Mouse (Mus musculus) MEL (cell line): ENCODE measurements around the gene Cdk5rap1. TPM values are rescaled to one million over a fixed set of nuclear protein-coding genes. Genes with fewer than 3 reads are reported as not detected.

Experiments
- DNase-seq: peaks from one replicate; pipeline ENCODE4 v3.0.0; 2011; ENCODE audit warnings: low read depth, low spot score
- H3K27ac ChIP-seq: 2 replicates; pipeline ENCODE4 v1.5.1; 2012; ENCODE audit warnings: low read depth, mild to moderate bottlenecking, control low read depth, low read length, moderate library complexity; ENCODE audit not compliant: control insufficient read depth
- H3K27me3 ChIP-seq, 2 experiments: fragments of 150-350 bp in 1 of 2; sonication (generic) in 1 of 2; 2 replicates each; pipeline ENCODE4 v1.6.1; 2012; ENCODE audit warnings: low read length in 2 of 2, mild to moderate bottlenecking in 2 of 2, improper control_type of control experiment in 1 of 2, moderate library complexity in 1 of 2; ENCODE audit not compliant: insufficient read depth in 2 of 2, control insufficient read depth in 1 of 2
- H3K36me3 ChIP-seq, 2 experiments: 2 replicates each; pipeline ENCODE4 v1.6.1; 2012 to 2014; ENCODE audit warnings: low read length in 2 of 2, improper control_type of control experiment in 1 of 2, inconsistent platforms in 1 of 2, mild to moderate bottlenecking in 1 of 2; ENCODE audit not compliant: insufficient read depth in 2 of 2, control insufficient read depth in 1 of 2
- H3K4me1 ChIP-seq, 2 experiments: fragments of 150-350 bp in 1 of 2; sonication (generic) in 1 of 2; 2 replicates each; pipeline ENCODE4 v1.6.1; 2012; ENCODE audit warnings: low read length in 2 of 2, improper control_type of control experiment in 1 of 2, mild to moderate bottlenecking in 1 of 2; ENCODE audit not compliant: insufficient read depth in 2 of 2, control insufficient read depth in 1 of 2
- H3K4me3 ChIP-seq, 2 experiments: fragments of 150-350 bp in 1 of 2; sonication (generic) in 1 of 2; 2 replicates each; pipeline ENCODE4 v1.5.1; 2012; ENCODE audit warnings: low read depth in 2 of 2, low read length in 2 of 2, mild to moderate bottlenecking in 2 of 2, moderate library complexity in 2 of 2, control low read depth in 1 of 2, improper control_type of control experiment in 1 of 2; ENCODE audit not compliant: control insufficient read depth in 1 of 2, insufficient read depth in 1 of 2
- H3K79me2 ChIP-seq: 2 replicates; pipeline ENCODE4 v1.6.1; 2012; ENCODE audit warnings: mild to moderate bottlenecking, low read length, moderate library complexity; ENCODE audit not compliant: control insufficient read depth, poor library complexity, insufficient read depth
- H3K9ac ChIP-seq: 2 replicates; pipeline ENCODE4 v1.6.1; 2012; ENCODE audit warnings: low read depth, mild to moderate bottlenecking, control low read depth, low read length, moderate library complexity; ENCODE audit not compliant: control insufficient read depth, poor library complexity, severe bottlenecking
- H3K9me3 ChIP-seq: fragments of 150-350 bp; sonication (generic); replicated peaks from 2 replicates; pipeline ENCODE4 v1.6.1; 2012; ENCODE audit warnings: mild to moderate bottlenecking, low read length, improper control_type of control experiment, moderate library complexity; ENCODE audit not compliant: insufficient read depth
- E2F4 ChIP-seq: IDR thresholded peaks from 2 replicates; pipeline ENCODE4 v1.6.1; 2011; ENCODE audit warnings: low read depth, low read length, improper control_type of control experiment, borderline replicate concordance
- ELF1 ChIP-seq: IDR thresholded peaks from 2 replicates; pipeline ENCODE4 v1.6.1; 2014; ENCODE audit warnings: low read depth, mild to moderate bottlenecking, inconsistent platforms, low read length, improper control_type of control experiment, moderate library complexity
- EP300 ChIP-seq, 2 experiments: IDR thresholded peaks; 2 replicates each; pipeline ENCODE4 v1.6.1; 2011; ENCODE audit warnings: improper control_type of control experiment in 2 of 2, low read length in 2 of 2, low read depth in 1 of 2, mild to moderate bottlenecking in 1 of 2
- ETS1 ChIP-seq: IDR thresholded peaks from 2 replicates; pipeline ENCODE4 v1.6.1; 2012; ENCODE audit warnings: low read depth, mild to moderate bottlenecking, inconsistent platforms, low read length, improper control_type of control experiment, moderate library complexity
- GABPA ChIP-seq: IDR thresholded peaks from 2 replicates; pipeline ENCODE4 v1.6.1; 2012; ENCODE audit warnings: low read depth, mild to moderate bottlenecking, inconsistent platforms, low read length, improper control_type of control experiment, moderate library complexity
- GATA1 ChIP-seq: IDR thresholded peaks from 2 replicates; pipeline ENCODE4 v1.6.1; 2011; ENCODE audit warnings: low read depth, low read length, improper control_type of control experiment
- HCFC1 ChIP-seq: IDR thresholded peaks from 2 replicates; pipeline ENCODE4 v1.6.1; 2012; ENCODE audit warnings: low read depth, mild to moderate bottlenecking, inconsistent platforms, low read length, improper control_type of control experiment, moderate library complexity
- JUND ChIP-seq: IDR thresholded peaks from 2 replicates; pipeline ENCODE4 v1.6.1; 2011; ENCODE audit warnings: low read depth, mild to moderate bottlenecking, improper control_type of control experiment, low read length
- KAT2A ChIP-seq: conservative IDR thresholded peaks from 2 replicates; pipeline ENCODE4 v1.6.1; 2012; ENCODE audit warnings: low read depth, low read length, improper control_type of control experiment, inconsistent platforms
- MAFK ChIP-seq: IDR thresholded peaks from 2 replicates; pipeline ENCODE4 v1.6.1; 2011; ENCODE audit warnings: low read depth, mild to moderate bottlenecking, low read length, improper control_type of control experiment, borderline replicate concordance
- MAX ChIP-seq: IDR thresholded peaks from 2 replicates; pipeline ENCODE4 v1.6.1; 2011; ENCODE audit warnings: low read length, improper control_type of control experiment
- MAZ ChIP-seq: IDR thresholded peaks from 2 replicates; pipeline ENCODE4 v1.6.1; 2012; ENCODE audit warnings: low read depth, mild to moderate bottlenecking, inconsistent platforms, low read length, improper control_type of control experiment
- MYC ChIP-seq: IDR thresholded peaks from 2 replicates; pipeline ENCODE4 v1.6.1; 2011; ENCODE audit warnings: low read depth, mild to moderate bottlenecking, low read length, improper control_type of control experiment, moderate library complexity
- NRF1 ChIP-seq: IDR thresholded peaks from 2 replicates; pipeline ENCODE4 v1.6.1; 2014; ENCODE audit warnings: low read depth, mild to moderate bottlenecking, inconsistent platforms, low read length, improper control_type of control experiment, moderate library complexity; ENCODE audit not compliant: poor library complexity, insufficient read depth, severe bottlenecking
- POLR2A ChIP-seq, 2 experiments: IDR thresholded peaks; 2 replicates each; pipeline ENCODE4 v1.6.1; 2011 to 2012; ENCODE audit warnings: low read length in 2 of 2, mild to moderate bottlenecking in 2 of 2, control low read depth in 1 of 2, improper control_type of control experiment in 1 of 2, low read depth in 1 of 2, moderate library complexity in 1 of 2; ENCODE audit not compliant: control insufficient read depth in 1 of 2, insufficient read depth in 1 of 2, poor library complexity in 1 of 2
- RCOR1 ChIP-seq: IDR thresholded peaks from 2 replicates; pipeline ENCODE4 v1.6.1; 2012; ENCODE audit warnings: low read depth, mild to moderate bottlenecking, inconsistent platforms, low read length, improper control_type of control experiment
- SIN3A ChIP-seq: IDR thresholded peaks from 2 replicates; pipeline ENCODE4 v1.6.1; 2012; ENCODE audit warnings: low read length, improper control_type of control experiment, inconsistent platforms
- TAL1 ChIP-seq: IDR thresholded peaks from 2 replicates; pipeline ENCODE4 v1.6.1; 2012; ENCODE audit warnings: mild to moderate bottlenecking, inconsistent platforms, low read length, moderate library complexity, mixed read lengths
- TBP ChIP-seq: IDR thresholded peaks from 2 replicates; pipeline ENCODE4 v1.8.0; 2011; ENCODE audit warnings: low read depth, low read length, improper control_type of control experiment
- TCF12 ChIP-seq: IDR thresholded peaks from 2 replicates; pipeline ENCODE4 v1.6.1; 2014; ENCODE audit warnings: low read depth, mild to moderate bottlenecking, inconsistent platforms, low read length, improper control_type of control experiment, moderate library complexity
- UBTF ChIP-seq: IDR thresholded peaks from 2 replicates; pipeline ENCODE4 v1.6.1; 2012; ENCODE audit warnings: low read depth, mild to moderate bottlenecking, inconsistent platforms, low read length, improper control_type of control experiment, moderate library complexity, borderline replicate concordance; ENCODE audit not compliant: insufficient read depth
- USF2 ChIP-seq, 2 experiments: IDR thresholded peaks; 2 replicates each; pipeline ENCODE4 v1.6.1; 2011 to 2012; ENCODE audit warnings: improper control_type of control experiment in 2 of 2, low read length in 2 of 2, borderline replicate concordance in 1 of 2, inconsistent platforms in 1 of 2, low read depth in 1 of 2, mild to moderate bottlenecking in 1 of 2; ENCODE audit not compliant: insufficient read depth in 1 of 2
- ZMIZ1 ChIP-seq: IDR thresholded peaks from 2 replicates; pipeline ENCODE4 v1.6.1; 2012; ENCODE audit warnings: low read depth, mild to moderate bottlenecking, inconsistent platforms, low read length, improper control_type of control experiment, moderate library complexity
- polyA plus RNA-seq, 2 experiments: library from polyadenylated mRNA; stranded (reverse) in 1 of 2; unstranded in 1 of 2; fragments of >175 nt in 1 of 2; fragments of >200 nt in 1 of 2; gene quantifications; 2 replicates each; pipeline versions ENCODE4 v1.2.1 to v1.2.4; 2012; ENCODE audit warnings: low replicate concordance in 2 of 2, low read depth in 1 of 2; ENCODE audit not compliant: insufficient read length in 2 of 2, insufficient read depth in 1 of 2, missing spikeins in 1 of 2
- total RNA-seq: library from RNA; depleted of rRNA; stranded (reverse); fragments of 300-350 nt; gene quantifications from 2 replicates; pipeline ENCODE4 v1.2.3, GENCODE M21; 2012

The Cdk5rap1 gene
- total and polyA plus RNA-seq, 3 experiments: 13.1 to 14.1 TPM; not detected in 1

DNA sequence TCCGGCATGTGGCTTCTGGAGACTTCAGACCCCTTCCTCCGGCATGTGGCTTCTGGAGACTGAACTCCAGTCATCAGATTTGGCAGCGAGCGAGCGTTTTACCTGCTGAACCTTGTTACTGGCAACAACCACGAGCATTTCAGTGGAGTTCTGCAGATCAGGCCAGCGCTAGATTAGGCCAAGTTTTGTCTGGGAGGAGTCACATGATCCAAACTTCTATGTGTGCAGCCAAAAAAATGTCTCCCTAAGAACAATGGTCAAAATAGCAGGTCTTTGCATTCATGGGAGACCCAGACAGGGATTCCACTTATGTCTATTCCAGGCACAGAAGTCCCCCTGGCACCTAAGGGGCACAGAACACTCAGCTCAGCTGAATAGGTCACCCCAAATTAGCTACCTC lies 25.5 kb upstream of the Cdk5rap1 start:
- H3K27me3 ChIP-seq: no peaks in the 10 kb centered on the region
- H3K9ac ChIP-seq: no peak overlapping the region
- no peaks in the 10 kb centered on the region for H3K9me3 ChIP-seq
- peaks cover 0 to 8% of the 10 kb centered on the region in 2 experiments; a peak in 2 of 4 replicates for H3K36me3 ChIP-seq
- H3K4me1 ChIP-seq: peaks cover 0 to 8% of the 10 kb centered on the region in 2 experiments; a peak in 2 of 4 replicates
- no peaks in the 10 kb centered on the region for H3K79me2 ChIP-seq
- H3K27ac ChIP-seq: no peak overlapping the region
- TF ChIP-seq POLR2A (IDR thresholded peaks at IDR 0.05; ENCODE audit: control insufficient read depth in 1 of 2, insufficient read depth in 1 of 2, low read depth in 1 of 2, low read length in 2 of 2, poor library complexity in 1 of 2) (no peak), RCOR1 (no peak), MAZ (no peak), ETS1 (no peak), UBTF (no peak), SIN3A (no peak), GATA1 (no peak), NRF1 (no peak), EP300 (IDR thresholded peaks at IDR 0.05; ENCODE audit: low read depth in 1 of 2, low read length in 2 of 2) (no peak)
- no peak overlapping the region for H3K4me3 ChIP-seq
- DNase-seq: no peak

DNA sequence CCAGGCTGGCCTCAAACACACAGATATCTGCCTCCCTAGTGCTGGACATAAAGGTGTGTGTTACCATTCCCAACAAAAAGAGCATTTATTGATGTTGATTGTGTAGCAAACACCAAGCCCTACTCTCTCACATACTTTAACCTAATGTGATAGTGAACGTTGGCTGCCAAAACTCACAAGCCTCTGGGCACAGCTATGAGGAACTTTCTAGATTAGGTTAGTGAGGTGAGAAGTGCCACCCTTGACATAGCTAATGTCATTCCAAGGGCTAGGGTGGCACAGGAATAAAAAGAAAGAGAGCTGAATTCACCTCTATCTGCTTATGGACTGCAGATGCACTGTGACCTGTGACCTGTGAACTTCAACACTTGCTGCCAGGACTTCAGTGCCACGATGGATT lies 23.7 kb upstream of the Cdk5rap1 start:
- H3K27ac ChIP-seq: no peak overlapping the region
- DNase-seq: no peak
- H3K79me2 ChIP-seq: no peaks in the 10 kb centered on the region
- no peaks in the 10 kb centered on the region for H3K36me3 ChIP-seq
- TF ChIP-seq TCF12 (no peak), ZMIZ1 (no peak), MYC (no peak), JUND (no peak), NRF1 (no peak)
- H3K4me3 ChIP-seq: no peak overlapping the region
- no peaks in the 10 kb centered on the region for H3K4me1 ChIP-seq
- H3K27me3 ChIP-seq: no peaks in the 10 kb centered on the region
- H3K9ac ChIP-seq: no peak overlapping the region
- no peaks in the 10 kb centered on the region for H3K9me3 ChIP-seq

DNA sequence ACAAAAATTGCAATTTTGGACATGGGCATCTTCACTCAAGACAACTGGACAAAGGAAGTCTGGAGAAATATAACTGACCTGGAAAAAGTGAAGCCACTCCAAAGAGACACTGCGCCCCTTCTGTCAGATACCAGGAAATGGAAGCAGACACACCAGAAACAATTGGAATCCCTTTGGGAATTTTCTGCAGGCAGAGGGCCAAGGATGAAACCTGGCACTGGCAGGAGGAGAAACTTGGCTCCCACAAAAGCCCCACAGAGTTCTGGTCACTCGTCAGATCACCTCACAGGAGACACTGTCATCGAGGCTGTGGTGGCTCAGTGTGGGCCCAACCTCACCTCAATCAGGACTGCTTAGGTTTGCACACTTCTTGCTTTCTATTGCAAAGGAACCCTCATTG lies 21.8 kb upstream of the Cdk5rap1 start:
- H3K36me3 ChIP-seq: no peaks in the 10 kb centered on the region
- H3K4me3 ChIP-seq: no peak overlapping the region
- H3K9me3 ChIP-seq: no peaks in the 10 kb centered on the region
- no peak for DNase-seq
- no peaks in the 10 kb centered on the region for H3K27me3 ChIP-seq
- no peak overlapping the region for H3K9ac ChIP-seq
- TF ChIP-seq E2F4 (no peak), MAX (no peak), HCFC1 (no peak), TBP (no peak), SIN3A (no peak), ELF1 (no peak), JUND (no peak), MAFK (no peak), KAT2A (no peak), TAL1 (no peak), GABPA (no peak), USF2 (IDR thresholded peaks at IDR 0.05; ENCODE audit: borderline replicate concordance in 1 of 2, insufficient read depth in 1 of 2, low read depth in 1 of 2, low read length in 2 of 2) (no peak)
- H3K27ac ChIP-seq: no peak overlapping the region
- H3K4me1 ChIP-seq: no peaks in the 10 kb centered on the region
- H3K79me2 ChIP-seq: no peaks in the 10 kb centered on the region
